Mouse (Mus musculus): ENCODE measurements at regions not wholly inside any gene's neighbourhood (a gene's known extent, or its start where the extent isn't known, plus 50 kb on each side); places are given as distances from the start of the nearest gene placed in this dataset.

- H3K4me1 ChIP-seq, result no peaks in the 10 kb centered on the region
- H3K36me3 ChIP-seq, result no peaks in the 10 kb centered on the region
- no peaks in the 10 kb centered on the region for H3K27me3 ChIP-seq (replicated peaks)
- H3K9ac ChIP-seq, result no peak overlapping the region
- no peaks in the 10 kb centered on the region for H3K9me3 ChIP-seq
- no peak overlapping the region for H3K4me2 ChIP-seq (replicated peaks)
- ATAC-seq (ENCODE audit: low FRiP score, low read depth), result no peak
- H3K27ac ChIP-seq, result no peak overlapping the region
- H3K4me3 ChIP-seq, result no peak overlapping the region
- WGBS, result 86% methylated on average over 2 of the region's 2 CpGs
These were observed 393.1 kb downstream of the Slco6d1 start for GRCm38 (mm10) chr1:98813990-98814389.

- no peaks in the 10 kb centered on the region for H3K27me3 ChIP-seq (replicated peaks)
- 83% methylated on average over 2 of the region's 2 CpGs for WGBS
- no peaks in the 10 kb centered on the region for H3K9me3 ChIP-seq
- no peak overlapping the region for H3K4me2 ChIP-seq (replicated peaks)
- no peak overlapping the region for H3K4me3 ChIP-seq
- H3K36me3 ChIP-seq, result no peaks in the 10 kb centered on the region
- no peak for ATAC-seq (ENCODE audit: low FRiP score, low read depth)
- no peak overlapping the region for H3K27ac ChIP-seq
- H3K9ac ChIP-seq, result no peak overlapping the region
- no peaks in the 10 kb centered on the region for H3K4me1 ChIP-seq
These were observed 397.2 kb downstream of the Slco6d1 start for GRCm38 (mm10) chr1:98818076-98818475.

- no peak overlapping the region for H3K4me2 ChIP-seq (replicated peaks)
- no peak overlapping the region for H3K27ac ChIP-seq
- no peaks in the 10 kb centered on the region for H3K27me3 ChIP-seq (replicated peaks)
- no peak overlapping the region for H3K9ac ChIP-seq
- 88% methylated on average over 1 of the region's 1 CpGs for WGBS
- no peaks in the 10 kb centered on the region for H3K4me1 ChIP-seq
- no peak overlapping the region for H3K4me3 ChIP-seq
- no peak for ATAC-seq (ENCODE audit: low FRiP score, low read depth)
- H3K36me3 ChIP-seq, result no peaks in the 10 kb centered on the region
- no peaks in the 10 kb centered on the region for H3K9me3 ChIP-seq
These were observed 439.3 kb downstream of the Slco6d1 start for GRCm38 (mm10) chr1:98860236-98860635.

GRCm38 (mm10) chr1:98906260-98906659 is 485.3 kb downstream of the Slco6d1 start:
- Histone ChIP-seq H3K9me3 (no peaks in the 10 kb centered on the region), H3K4me1 (no peaks in the 10 kb centered on the region), H3K9ac (no peak overlapping the region), H3K4me3 (no peak overlapping the region), H3K27ac (no peak overlapping the region), H3K27me3 (replicated peaks) (no peaks in the 10 kb centered on the region), H3K4me2 (replicated peaks) (no peak overlapping the region), H3K36me3 (no peaks in the 10 kb centered on the region)
- 85% methylated on average over 3 of the region's 3 CpGs for WGBS
- ATAC-seq (ENCODE audit: low FRiP score, low read depth), result no peak

GRCm38 (mm10) chr1:98923043-98923442 is 502.1 kb downstream of the Slco6d1 start:
- Histone ChIP-seq H3K9me3 (no peaks in the 10 kb centered on the region), H3K36me3 (no peaks in the 10 kb centered on the region), H3K4me3 (no peak overlapping the region), H3K27ac (no peak overlapping the region), H3K4me2 (replicated peaks) (no peak overlapping the region), H3K27me3 (replicated peaks) (no peaks in the 10 kb centered on the region), H3K4me1 (no peaks in the 10 kb centered on the region), H3K9ac (no peak overlapping the region)
- WGBS, result 94% methylated on average over 2 of the region's 2 CpGs
- no peak for ATAC-seq (ENCODE audit: low FRiP score, low read depth)

- no peak overlapping the region for H3K9ac ChIP-seq
- H3K4me2 ChIP-seq (replicated peaks), result no peak overlapping the region
- H3K4me1 ChIP-seq, result no peaks in the 10 kb centered on the region
- no peak overlapping the region for H3K4me3 ChIP-seq
- no peak overlapping the region for H3K27ac ChIP-seq
- no peaks in the 10 kb centered on the region for H3K36me3 ChIP-seq
- no peaks in the 10 kb centered on the region for H3K9me3 ChIP-seq
- WGBS, result 90% methylated on average over 2 of the region's 2 CpGs
- ATAC-seq (ENCODE audit: low FRiP score, low read depth), result no peak
- H3K27me3 ChIP-seq (replicated peaks), result no peaks in the 10 kb centered on the region
These were observed 504.0 kb downstream of the Slco6d1 start for GRCm38 (mm10) chr1:98924933-98925332.

- ATAC-seq (ENCODE audit: low FRiP score, low read depth), result no peak
- H3K4me1 ChIP-seq, result no peaks in the 10 kb centered on the region
- no peak overlapping the region for H3K9ac ChIP-seq
- no peaks in the 10 kb centered on the region for H3K9me3 ChIP-seq
- no peak overlapping the region for H3K27ac ChIP-seq
- H3K36me3 ChIP-seq, result no peaks in the 10 kb centered on the region
- no peaks in the 10 kb centered on the region for H3K27me3 ChIP-seq (replicated peaks)
- no peak overlapping the region for H3K4me2 ChIP-seq (replicated peaks)
- WGBS, result 78% methylated on average over 1 of the region's 1 CpGs
- no peak overlapping the region for H3K4me3 ChIP-seq
These were observed 510.0 kb downstream of the Slco6d1 start for GRCm38 (mm10) chr1:98930926-98931325.

GRCm38 (mm10) chr1:98932239-98932638 is 511.3 kb downstream of the Slco6d1 start:
- no peak overlapping the region for H3K9ac ChIP-seq
- no peaks in the 10 kb centered on the region for H3K27me3 ChIP-seq (replicated peaks)
- H3K4me3 ChIP-seq, result no peak overlapping the region
- no peaks in the 10 kb centered on the region for H3K4me1 ChIP-seq
- no peak overlapping the region for H3K27ac ChIP-seq
- WGBS, result 100% methylated on average over 1 of the region's 1 CpGs
- ATAC-seq (ENCODE audit: low FRiP score, low read depth), result no peak
- no peaks in the 10 kb centered on the region for H3K9me3 ChIP-seq
- no peak overlapping the region for H3K4me2 ChIP-seq (replicated peaks)
- H3K36me3 ChIP-seq, result no peaks in the 10 kb centered on the region

GRCm38 (mm10) chr1:98977686-98978085 is 556.8 kb downstream of the Slco6d1 start:
- no peak overlapping the region for H3K4me3 ChIP-seq
- no peaks in the 10 kb centered on the region for H3K27me3 ChIP-seq (replicated peaks)
- ATAC-seq (ENCODE audit: low FRiP score, low read depth), result no peak
- H3K4me2 ChIP-seq (replicated peaks), result no peak overlapping the region
- 92% methylated on average over 1 of the region's 1 CpGs for WGBS
- H3K36me3 ChIP-seq, result no peaks in the 10 kb centered on the region
- H3K9ac ChIP-seq, result no peak overlapping the region
- no peaks in the 10 kb centered on the region for H3K4me1 ChIP-seq
- no peak overlapping the region for H3K27ac ChIP-seq
- no peaks in the 10 kb centered on the region for H3K9me3 ChIP-seq

All from neural tube, embryonic 12.5 days (tissue).